Mouse (Mus musculus) kidney, postnatal 0 days (tissue): ENCODE data around the gene Col6a6. TPM values are rescaled to one million over a fixed set of nuclear protein-coding genes. Genes with fewer than 3 reads are reported as not detected.
"Not testable (repeated sequence)": the region's sequence is repeated elsewhere in the genome, so short reads cannot be mapped to it uniquely, and the experiment has no call there.

Experiments
- ATAC-seq: fragments of 200-750 bp; cut with Nextera tagmentation; replicated peaks from 2 replicates; pipeline ENCODE4 v1.8.0; 2017; ENCODE audit warnings: low read depth, moderate number of reproducible peaks, moderate TSS enrichment, moderate library complexity; ENCODE audit not compliant: low FRiP score
- DNase-seq: peaks from one replicate; pipeline ENCODE4 v3.0.0-alpha.2; 2016; ENCODE audit warnings: low spot score
- H3K27ac ChIP-seq: fragments of 300-500 bp; sonication (generic); 2 replicates; pipeline ENCODE4 v1.5.1; 2014; ENCODE audit warnings: mild to moderate bottlenecking
- H3K27me3 ChIP-seq: fragments of 300-500 bp; sonication (generic); 2 replicates; pipeline ENCODE4 v1.6.1; 2014; ENCODE audit warnings: low read length, mixed read lengths; ENCODE audit not compliant: insufficient read depth
- H3K36me3 ChIP-seq: fragments of 300-500 bp; sonication (generic); 2 replicates; pipeline ENCODE4 v1.6.1; 2014; ENCODE audit warnings: low read length, mixed read lengths; ENCODE audit not compliant: insufficient read depth
- H3K4me1 ChIP-seq: fragments of 300-500 bp; sonication (generic); replicated peaks from 2 replicates; pipeline ENCODE4 v1.6.1; 2014; ENCODE audit warnings: antibody characterized with exemption, low read length, mixed read lengths; ENCODE audit not compliant: insufficient read depth
- H3K4me2 ChIP-seq: fragments of 300-500 bp; sonication (generic); 2 replicates; pipeline ENCODE4 v1.6.1; 2014; ENCODE audit warnings: mild to moderate bottlenecking, low read length, moderate library complexity, mixed read lengths
- H3K4me3 ChIP-seq: fragments of 300-500 bp; sonication (generic); replicated peaks from 2 replicates; pipeline ENCODE4 v1.5.1; 2014; ENCODE audit warnings: low read depth, low read length
- H3K9ac ChIP-seq: fragments of 300-500 bp; sonication (generic); 2 replicates; pipeline ENCODE4 v1.6.1; 2014; ENCODE audit warnings: low read depth, low read length
- H3K9me3 ChIP-seq: fragments of 300-500 bp; sonication (generic); replicated peaks from 2 replicates; pipeline ENCODE4 v1.6.1; 2016; ENCODE audit warnings: low read length, inconsistent platforms, mixed read lengths
- CTCF ChIP-seq: IDR thresholded peaks from 2 replicates; pipeline ENCODE4 v1.5.1; 2016; ENCODE audit warnings: antibody characterized with exemption, low read depth, mild to moderate bottlenecking, moderate library complexity
- WGBS: fragments of 180-500 bp; shearing (Covaris S2); extraction: QIAGEN DNeasy Blood & Tissue Kit; methylation state at CpG from one replicate; pipeline ENCODE4 v1.1.7; 2014; 5-methylcytosine and 5-hydroxymethylcytosine counted together
- polyA plus RNA-seq: library from polyadenylated mRNA; unstranded; fragments of >200 nt; fragmentation: Nextera tagmentation; extraction: Ambion mirVana; gene quantifications from 2 replicates; pipeline ENCODE4 v1.2.1, GENCODE M21; 2015

Gene Col6a6
- polyA plus RNA-seq, 1 experiment from 2014 or later, result 0.21 TPM

- no peaks in the 10 kb centered on the region for H3K4me1 ChIP-seq
- DNase-seq, result no peak
- H3K4me2 ChIP-seq, result no peak overlapping the region
- no peak for ATAC-seq
- H3K4me3 ChIP-seq, result no peak overlapping the region
- 83% methylated on average over 3 of the region's 3 CpGs for WGBS
- no peaks in the 10 kb centered on the region for H3K36me3 ChIP-seq
- no peak overlapping the region for H3K27ac ChIP-seq
- H3K27me3 ChIP-seq, result no peaks in the 10 kb centered on the region
- TF ChIP-seq CTCF, result no peak
- H3K9me3 ChIP-seq, result no peaks in the 10 kb centered on the region
- H3K9ac ChIP-seq, result no peak overlapping the region
Observed at GRCm38 (mm10) chr9:105851011-105851410, 23.1 kb upstream of the Col6a6 start.

- DNase-seq (no peak), ATAC-seq (no peak)
- no peaks in the 10 kb centered on the region for H3K27me3 ChIP-seq
- TF ChIP-seq CTCF, result no peak
- H3K4me2 ChIP-seq, result no peak overlapping the region
- H3K9ac ChIP-seq, result no peak overlapping the region
- H3K4me3 ChIP-seq, result no peak overlapping the region
- no peaks in the 10 kb centered on the region for H3K9me3 ChIP-seq
- WGBS, result 71% methylated on average over 4 of the region's 4 CpGs
- H3K4me1 ChIP-seq, result no peaks in the 10 kb centered on the region
- H3K36me3 ChIP-seq, result no peaks in the 10 kb centered on the region
- no peak overlapping the region for H3K27ac ChIP-seq
Observed at GRCm38 (mm10) chr9:105848396-105848795, 20.4 kb upstream of the Col6a6 start.

- H3K4me3 ChIP-seq, result no peak overlapping the region
- H3K9ac ChIP-seq, result no peak overlapping the region
- no peaks in the 10 kb centered on the region for H3K9me3 ChIP-seq
- TF ChIP-seq CTCF, result no peak
- no peak overlapping the region for H3K27ac ChIP-seq
- DNase-seq, result no peak
- no peaks in the 10 kb centered on the region for H3K4me1 ChIP-seq
- no peak for ATAC-seq
- H3K27me3 ChIP-seq, result no peaks in the 10 kb centered on the region
- H3K36me3 ChIP-seq, result no peaks in the 10 kb centered on the region
- no peak overlapping the region for H3K4me2 ChIP-seq
- 96% methylated on average over 5 of the region's 5 CpGs for WGBS
Observed at GRCm38 (mm10) chr9:105847261-105847660, 19.3 kb upstream of the Col6a6 start.

GRCm38 (mm10) chr9:105841386-105841785, 13.4 kb upstream of the Col6a6 start:
- H3K27ac ChIP-seq, H3K4me2 ChIP-seq, H3K4me3 ChIP-seq, H3K27me3 ChIP-seq, H3K4me1 ChIP-seq, H3K9me3 ChIP-seq, ATAC-seq, H3K9ac ChIP-seq, H3K36me3 ChIP-seq, DNase-seq: not testable (repeated sequence)
- 43% methylated on average over 5 of the region's 5 CpGs for WGBS

- no peak overlapping the region for H3K27ac ChIP-seq
- DNase-seq (no peak), ATAC-seq (no peak)
- H3K9me3 ChIP-seq, result no peaks in the 10 kb centered on the region
- TF ChIP-seq CTCF, result no peak
- no peak overlapping the region for H3K9ac ChIP-seq
- no peak overlapping the region for H3K4me3 ChIP-seq
- no peaks in the 10 kb centered on the region for H3K27me3 ChIP-seq
- no peak overlapping the region for H3K4me2 ChIP-seq
- WGBS, result 72% methylated on average over 5 of the region's 5 CpGs
- 0 out of 2 replicates have a peak, but pooled peaks cover 4% of the 10 kb centered on the region for H3K4me1 ChIP-seq
- H3K36me3 ChIP-seq, result no peaks in the 10 kb centered on the region
Observed at GRCm38 (mm10) chr9:105839147-105839515, 11.2 kb upstream of the Col6a6 start.

GRCm38 (mm10) chr9:105838396-105839146, 10.6 kb upstream of the Col6a6 start:
- Histone ChIP-seq H3K9ac (no peak overlapping the region), H3K9me3 (no peaks in the 10 kb centered on the region), H3K4me2 (no peak overlapping the region), H3K4me3 (no peak overlapping the region), H3K27me3 (no peaks in the 10 kb centered on the region), H3K4me1 (0 out of 2 replicates have a peak, but pooled peaks cover 4% of the 10 kb centered on the region), H3K36me3 (no peaks in the 10 kb centered on the region), H3K27ac (no peak overlapping the region)
- WGBS, result 90% methylated on average over 4 of the region's 4 CpGs
- DNase-seq (no peak), ATAC-seq (no peak)
- no peak for TF ChIP-seq CTCF

GRCm38 (mm10) chr9:105835587-105835986, 7.6 kb upstream of the Col6a6 start:
- H3K36me3 ChIP-seq, result no peaks in the 10 kb centered on the region
- WGBS, result 28% methylated on average over 7 of the region's 7 CpGs
- H3K4me3 ChIP-seq, result 0 out of 2 replicates have a peak overlapping the region, but pooled peaks have one; percentile 9
- no peaks in the 10 kb centered on the region for H3K27me3 ChIP-seq
- DNase-seq (peak; percentile 26), ATAC-seq (no peak)
- no peaks in the 10 kb centered on the region for H3K9me3 ChIP-seq
- H3K4me2 ChIP-seq, result peak overlapping the region; percentile 28; the same call in 1 of the 2 replicates
- no peak overlapping the region for H3K9ac ChIP-seq
- H3K27ac ChIP-seq, result no peak overlapping the region
- H3K4me1 ChIP-seq, result 0 out of 2 replicates have a peak, but pooled peaks cover 4% of the 10 kb centered on the region
- no peak for TF ChIP-seq CTCF
